Mouse (Mus musculus) heart, embryonic 12.5 days (tissue): ENCODE measurements at regions not wholly inside any gene's neighbourhood (a gene's known extent, or its start where the extent isn't known, plus 50 kb on each side); places are given as distances from the start of the nearest gene placed in this dataset.

ENCODE experiments used
- ATAC-seq: fragments of 200-750 bp; cut with Nextera tagmentation; 2 replicates; pipeline ENCODE4 v1.8.0; 2017; ENCODE audit warnings: moderate TSS enrichment, moderate library complexity; ENCODE audit not compliant: insufficient number of reproducible peaks, low FRiP score
- H3K27ac ChIP-seq: fragments of 300-500 bp; sonication (generic); 2 replicates; pipeline ENCODE4 v1.5.1; 2016; ENCODE audit warnings: mild to moderate bottlenecking, moderate library complexity; ENCODE audit not compliant: poor library complexity, severe bottlenecking
- H3K27me3 ChIP-seq: fragments of 300-500 bp; sonication (generic); replicated peaks from 2 replicates; pipeline ENCODE4 v1.6.1; 2016; ENCODE audit warnings: mild to moderate bottlenecking, moderate library complexity
- H3K36me3 ChIP-seq: fragments of 300-500 bp; sonication (generic); 2 replicates; pipeline ENCODE4 v1.6.1; 2016; ENCODE audit warnings: mild to moderate bottlenecking, moderate library complexity
- H3K4me1 ChIP-seq: fragments of 300-500 bp; sonication (generic); replicated peaks from 2 replicates; pipeline ENCODE4 v1.6.1; 2016; ENCODE audit warnings: mild to moderate bottlenecking
- H3K4me2 ChIP-seq: fragments of 300-500 bp; sonication (generic); 2 replicates; pipeline ENCODE4 v1.6.1; 2016; ENCODE audit warnings: mild to moderate bottlenecking, moderate library complexity
- H3K4me3 ChIP-seq: fragments of 300-500 bp; sonication (generic); 2 replicates; pipeline ENCODE4 v1.5.1; 2016; ENCODE audit warnings: mild to moderate bottlenecking
- H3K9ac ChIP-seq: fragments of 300-500 bp; sonication (generic); 2 replicates; pipeline ENCODE4 v1.6.1; 2016; ENCODE audit warnings: mild to moderate bottlenecking, moderate library complexity
- H3K9me3 ChIP-seq: fragments of 300-500 bp; sonication (generic); replicated peaks from 2 replicates; pipeline ENCODE4 v1.6.1; 2016; ENCODE audit warnings: mild to moderate bottlenecking, moderate library complexity
- WGBS: fragments of 180-500 bp; shearing (Covaris S2); methylation state at CpG from one replicate; pipeline ENCODE4 v1.1.7; 2016; 5-methylcytosine and 5-hydroxymethylcytosine counted together

DNA sequence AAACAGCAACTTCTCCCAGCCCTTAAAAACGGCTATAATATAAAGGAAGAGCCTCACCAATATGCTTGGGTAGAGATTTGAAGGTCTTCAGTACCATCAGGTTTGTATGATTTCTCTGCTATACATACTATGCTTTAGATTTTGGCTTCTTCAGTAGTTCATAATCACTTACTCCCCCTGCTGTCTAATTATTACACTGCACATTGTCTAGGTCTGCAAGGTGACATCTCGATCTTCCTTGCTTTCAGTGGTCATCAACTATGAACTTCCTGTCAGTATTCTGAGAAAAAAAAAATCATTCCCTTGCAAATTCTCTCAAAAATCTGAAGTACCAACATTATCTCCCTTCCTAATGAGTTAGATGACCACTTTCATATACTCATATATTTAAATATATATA lies 225.4 kb upstream of the Galnt5 start:
- Histone ChIP-seq H3K4me1 (no peaks in the 10 kb centered on the region), H3K36me3 (no peaks in the 10 kb centered on the region), H3K4me2 (no peak overlapping the region), H3K27ac (no peak overlapping the region), H3K9me3 (no peaks in the 10 kb centered on the region), H3K9ac (no peak overlapping the region), H3K27me3 (no peaks in the 10 kb centered on the region), H3K4me3 (no peak overlapping the region)
- 70% methylated on average over 2 of the region's 2 CpGs for WGBS
- ATAC-seq = no peak

DNA sequence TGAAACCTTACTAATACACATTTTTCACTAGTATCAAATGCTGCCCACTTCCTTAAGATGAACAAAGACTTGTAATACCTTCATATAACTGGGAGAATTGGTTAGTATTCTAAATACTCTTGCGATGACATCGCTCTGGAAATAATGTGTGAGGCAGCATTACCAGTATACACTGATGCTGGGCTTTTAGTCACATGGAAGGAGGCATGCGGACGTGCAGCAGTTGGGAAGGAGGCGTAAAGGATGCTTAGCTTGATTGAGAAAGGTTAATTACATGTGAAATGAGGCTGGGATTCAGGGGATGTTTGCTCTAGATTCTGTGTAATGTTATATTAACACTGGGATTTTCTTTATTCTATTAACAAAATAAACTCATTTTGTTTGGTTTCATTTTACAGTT lies 221.5 kb upstream of the Galnt5 start:
- H3K4me1 ChIP-seq = no peaks in the 10 kb centered on the region
- no peaks in the 10 kb centered on the region for H3K27me3 ChIP-seq
- H3K4me2 ChIP-seq = no peak overlapping the region
- H3K9ac ChIP-seq = no peak overlapping the region
- 85% methylated on average over 5 of the region's 5 CpGs for WGBS
- no peaks in the 10 kb centered on the region for H3K36me3 ChIP-seq
- no peak for ATAC-seq
- H3K27ac ChIP-seq = no peak overlapping the region
- H3K9me3 ChIP-seq = no peaks in the 10 kb centered on the region
- H3K4me3 ChIP-seq = no peak overlapping the region

- no peaks in the 10 kb centered on the region for H3K9me3 ChIP-seq
- H3K4me2 ChIP-seq = no peak overlapping the region
- H3K4me3 ChIP-seq = no peak overlapping the region
- H3K27me3 ChIP-seq = no peaks in the 10 kb centered on the region
- ATAC-seq = no peak
- WGBS = 89% methylated on average over 1 of the region's 1 CpGs
- H3K9ac ChIP-seq = no peak overlapping the region
- no peaks in the 10 kb centered on the region for H3K4me1 ChIP-seq
- no peaks in the 10 kb centered on the region for H3K36me3 ChIP-seq
- H3K27ac ChIP-seq = no peak overlapping the region
Measured at GRCm38 (mm10) chr2:57780836-57781235, 216.8 kb upstream of the Galnt5 start.

DNA sequence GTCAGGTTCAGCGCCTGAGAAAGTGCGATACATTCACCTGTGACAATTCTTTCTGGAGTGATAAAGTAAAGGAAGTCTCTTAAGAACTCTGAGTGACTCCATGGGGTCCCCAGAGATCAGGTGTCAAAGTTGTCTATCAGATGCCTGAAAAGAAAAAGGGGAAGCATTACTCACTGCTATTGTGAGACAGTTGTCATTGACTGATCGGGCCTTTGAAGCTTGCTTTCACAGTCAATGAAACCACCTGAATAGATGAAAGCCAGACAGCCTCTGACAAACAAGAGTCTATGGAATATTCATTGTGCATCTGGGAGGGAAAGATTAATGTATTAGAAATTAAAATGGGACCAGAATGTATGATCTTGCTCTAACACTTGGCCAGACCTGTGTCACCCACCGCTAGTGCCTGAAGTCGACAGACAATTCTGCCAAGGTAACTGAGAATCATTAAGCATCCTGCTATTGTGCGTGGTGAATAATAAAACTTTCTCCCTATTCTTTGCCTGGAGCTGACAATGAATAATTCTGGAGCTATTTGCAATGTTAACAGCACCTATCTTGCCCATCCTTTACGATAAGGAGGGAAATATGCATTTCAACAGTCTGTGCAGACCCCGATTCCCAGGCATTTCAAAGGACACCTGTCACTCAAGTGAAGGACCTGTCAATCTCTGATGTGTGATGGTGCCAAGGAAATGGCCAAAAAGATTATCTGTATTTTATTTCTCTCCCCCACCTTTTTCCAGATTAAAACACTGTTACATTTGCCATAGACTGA lies 204.0 kb upstream of the Galnt5 start:
- 72% methylated on average over 8 of the region's 8 CpGs for WGBS
- H3K4me2 ChIP-seq = no peak overlapping the region
- H3K36me3 ChIP-seq = no peaks in the 10 kb centered on the region
- no peaks in the 10 kb centered on the region for H3K27me3 ChIP-seq
- H3K4me3 ChIP-seq = no peak overlapping the region
- H3K9ac ChIP-seq = no peak overlapping the region
- ATAC-seq = no peak
- no peaks in the 10 kb centered on the region for H3K9me3 ChIP-seq
- H3K27ac ChIP-seq = no peak overlapping the region
- no peaks in the 10 kb centered on the region for H3K4me1 ChIP-seq

- H3K27ac ChIP-seq = no peak overlapping the region
- H3K27me3 ChIP-seq = no peaks in the 10 kb centered on the region
- WGBS = 70% methylated on average over 2 of the region's 2 CpGs
- no peak for ATAC-seq
- no peaks in the 10 kb centered on the region for H3K4me1 ChIP-seq
- no peak overlapping the region for H3K9ac ChIP-seq
- no peaks in the 10 kb centered on the region for H3K9me3 ChIP-seq
- no peak overlapping the region for H3K4me3 ChIP-seq
- no peak overlapping the region for H3K4me2 ChIP-seq
- H3K36me3 ChIP-seq = no peaks in the 10 kb centered on the region
Measured at GRCm38 (mm10) chr2:57799279-57799678, 198.4 kb upstream of the Galnt5 start.

DNA sequence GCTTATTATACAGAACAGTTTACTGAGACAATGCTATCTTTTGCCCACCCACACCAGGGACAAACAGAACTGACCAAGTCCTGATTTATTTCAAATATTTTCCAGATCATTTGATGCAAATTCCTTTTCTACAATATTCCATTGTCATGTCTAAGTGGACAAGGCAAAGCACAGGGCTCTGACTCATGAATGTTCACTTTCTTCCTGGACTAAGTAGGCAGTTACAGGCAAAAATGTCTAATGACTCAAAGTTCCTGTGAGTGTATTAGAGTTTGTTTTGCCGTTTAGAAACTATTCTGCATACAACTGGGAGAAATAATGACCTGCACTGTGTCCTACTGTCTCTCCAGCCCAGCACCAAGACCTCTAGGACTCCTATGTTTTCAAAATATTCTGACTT lies 189.8 kb upstream of the Galnt5 start:
- no peaks in the 10 kb centered on the region for H3K36me3 ChIP-seq
- no peak overlapping the region for H3K9ac ChIP-seq
- H3K4me3 ChIP-seq = no peak overlapping the region
- 50% methylated on average over 1 of the region's 1 CpGs for WGBS
- no peak overlapping the region for H3K4me2 ChIP-seq
- no peak for ATAC-seq
- no peaks in the 10 kb centered on the region for H3K9me3 ChIP-seq
- no peaks in the 10 kb centered on the region for H3K4me1 ChIP-seq
- H3K27me3 ChIP-seq = no peaks in the 10 kb centered on the region
- no peak overlapping the region for H3K27ac ChIP-seq

DNA sequence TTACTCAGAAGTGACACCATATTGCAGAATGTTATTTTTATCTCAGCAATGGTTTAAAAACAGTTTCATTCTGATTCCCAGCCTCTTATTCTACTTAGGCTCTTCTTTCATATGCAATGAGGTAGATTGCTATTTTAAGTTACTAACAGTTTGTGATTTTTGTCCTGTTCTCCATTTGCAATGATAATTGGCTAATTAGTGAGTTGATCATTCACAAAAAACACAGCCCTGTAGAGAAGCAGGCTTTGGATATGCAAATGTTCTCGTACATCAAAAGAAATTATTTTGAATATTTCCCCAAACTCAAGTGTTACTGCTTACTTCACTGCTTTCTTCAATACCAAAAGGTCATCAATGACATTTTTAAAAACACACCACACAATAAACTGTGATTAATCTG lies 184.7 kb upstream of the Galnt5 start:
- no peaks in the 10 kb centered on the region for H3K36me3 ChIP-seq
- no peak overlapping the region for H3K4me3 ChIP-seq
- no peaks in the 10 kb centered on the region for H3K27me3 ChIP-seq
- H3K4me2 ChIP-seq = no peak overlapping the region
- no peak overlapping the region for H3K27ac ChIP-seq
- H3K4me1 ChIP-seq = no peaks in the 10 kb centered on the region
- no peak overlapping the region for H3K9ac ChIP-seq
- H3K9me3 ChIP-seq = no peaks in the 10 kb centered on the region
- ATAC-seq = no peak
- 77% methylated on average over 1 of the region's 1 CpGs for WGBS

DNA sequence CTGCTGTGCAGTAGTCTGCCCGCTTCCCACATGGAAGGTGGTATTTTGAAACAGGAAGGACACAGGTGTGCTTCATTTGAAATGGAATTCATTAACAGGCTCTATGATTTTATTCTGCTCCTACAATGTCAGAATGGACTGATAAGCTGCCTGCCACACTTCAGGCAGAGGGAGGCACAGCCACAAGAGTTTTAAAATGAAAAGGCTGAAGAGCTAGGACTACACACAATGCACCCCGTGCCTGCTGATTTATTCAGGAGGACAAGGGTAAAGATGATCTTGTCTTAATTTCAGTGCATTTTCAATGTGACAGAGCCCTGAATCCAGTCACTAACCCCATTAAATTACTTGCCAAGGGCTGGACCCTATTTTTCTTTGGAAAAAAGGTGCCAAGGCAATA lies 177.3 kb upstream of the Galnt5 start:
- Histone ChIP-seq H3K27me3 (no peaks in the 10 kb centered on the region), H3K4me2 (no peak overlapping the region), H3K27ac (no peak overlapping the region), H3K4me3 (no peak overlapping the region), H3K4me1 (no peaks in the 10 kb centered on the region), H3K9me3 (no peaks in the 10 kb centered on the region), H3K9ac (no peak overlapping the region), H3K36me3 (no peaks in the 10 kb centered on the region)
- no peak for ATAC-seq
- 74% methylated on average over 2 of the region's 2 CpGs for WGBS

GRCm38 (mm10) chr2:57820923-57821322 lies 176.8 kb upstream of the Galnt5 start:
- Histone ChIP-seq H3K4me3 (no peak overlapping the region), H3K9me3 (no peaks in the 10 kb centered on the region), H3K9ac (no peak overlapping the region), H3K4me2 (no peak overlapping the region), H3K27ac (no peak overlapping the region), H3K27me3 (no peaks in the 10 kb centered on the region), H3K36me3 (no peaks in the 10 kb centered on the region), H3K4me1 (no peaks in the 10 kb centered on the region)
- WGBS = 88% methylated on average over 1 of the region's 1 CpGs
- no peak for ATAC-seq

DNA sequence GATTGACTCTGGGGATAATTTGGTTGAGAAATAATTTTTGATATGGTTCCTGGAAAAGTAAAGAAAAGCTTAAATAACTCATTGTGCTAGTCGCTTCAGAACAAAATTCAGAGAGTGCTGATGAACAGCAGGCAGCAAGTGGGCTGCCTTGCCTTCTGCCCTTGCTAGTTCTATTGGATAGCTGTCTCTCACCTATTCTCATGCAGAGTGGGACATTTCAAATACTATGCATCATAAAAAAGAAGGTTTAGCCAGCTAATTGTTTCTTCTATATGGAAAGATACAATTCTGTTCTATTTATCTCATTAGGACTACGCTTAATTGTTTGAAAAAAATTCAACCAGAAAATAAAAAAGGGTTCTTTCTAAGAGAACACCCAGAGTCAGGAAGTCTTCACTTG lies 169.4 kb upstream of the Galnt5 start:
- H3K27ac ChIP-seq = no peak overlapping the region
- no peak overlapping the region for H3K4me2 ChIP-seq
- H3K9me3 ChIP-seq = no peaks in the 10 kb centered on the region
- no peak overlapping the region for H3K9ac ChIP-seq
- no peak overlapping the region for H3K4me3 ChIP-seq
- H3K27me3 ChIP-seq = no peaks in the 10 kb centered on the region
- H3K36me3 ChIP-seq = no peaks in the 10 kb centered on the region
- no peak for ATAC-seq
- WGBS = 67% methylated on average over 2 of the region's 2 CpGs
- H3K4me1 ChIP-seq = no peaks in the 10 kb centered on the region

DNA sequence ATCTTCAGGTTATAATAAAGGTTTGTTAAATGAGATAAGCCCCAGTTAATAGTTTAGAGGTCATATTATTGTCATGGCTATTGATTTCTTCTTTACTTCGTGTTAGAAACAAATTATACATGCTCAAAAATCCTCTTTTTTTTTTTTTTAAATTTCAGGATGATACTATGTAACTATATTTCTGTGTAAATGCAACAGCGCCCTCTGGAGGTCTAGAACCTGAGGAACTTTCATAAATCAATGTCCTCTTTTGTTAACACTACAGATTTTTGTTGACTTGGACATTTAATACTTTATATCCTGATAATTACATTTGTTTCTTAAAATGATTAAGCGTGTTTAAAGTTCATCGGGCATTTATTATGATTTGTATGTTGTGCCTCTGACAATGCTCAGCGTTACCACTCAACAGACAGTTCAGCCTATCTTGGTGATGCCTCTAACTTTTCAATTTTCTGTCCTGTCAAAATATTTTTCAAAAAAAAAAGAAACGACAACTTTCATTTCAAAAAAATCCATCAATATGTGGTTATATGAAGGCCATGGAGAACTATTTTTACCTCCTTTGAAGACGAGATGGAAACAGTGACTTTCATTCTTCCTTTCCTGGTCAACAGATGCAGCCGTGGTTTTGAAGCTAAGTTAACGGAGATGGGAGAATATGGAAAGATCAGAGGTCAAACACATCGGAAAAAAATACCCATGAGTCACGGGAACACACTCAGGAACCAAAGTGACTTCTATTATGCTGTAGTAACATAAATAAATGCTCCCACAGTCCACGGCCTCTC lies 164.9 kb upstream of the Galnt5 start:
- Histone ChIP-seq H3K9ac (no peak overlapping the region), H3K4me2 (no peak overlapping the region), H3K9me3 (no peaks in the 10 kb centered on the region), H3K36me3 (no peaks in the 10 kb centered on the region), H3K4me3 (no peak overlapping the region), H3K27me3 (no peaks in the 10 kb centered on the region), H3K27ac (no peak overlapping the region), H3K4me1 (no peaks in the 10 kb centered on the region)
- 50% methylated on average over 12 of the region's 12 CpGs for WGBS
- no peak for ATAC-seq
